Mouse (Mus musculus): Measurements from ENCODE around the gene Drosha.

Drosha gene

DNA sequence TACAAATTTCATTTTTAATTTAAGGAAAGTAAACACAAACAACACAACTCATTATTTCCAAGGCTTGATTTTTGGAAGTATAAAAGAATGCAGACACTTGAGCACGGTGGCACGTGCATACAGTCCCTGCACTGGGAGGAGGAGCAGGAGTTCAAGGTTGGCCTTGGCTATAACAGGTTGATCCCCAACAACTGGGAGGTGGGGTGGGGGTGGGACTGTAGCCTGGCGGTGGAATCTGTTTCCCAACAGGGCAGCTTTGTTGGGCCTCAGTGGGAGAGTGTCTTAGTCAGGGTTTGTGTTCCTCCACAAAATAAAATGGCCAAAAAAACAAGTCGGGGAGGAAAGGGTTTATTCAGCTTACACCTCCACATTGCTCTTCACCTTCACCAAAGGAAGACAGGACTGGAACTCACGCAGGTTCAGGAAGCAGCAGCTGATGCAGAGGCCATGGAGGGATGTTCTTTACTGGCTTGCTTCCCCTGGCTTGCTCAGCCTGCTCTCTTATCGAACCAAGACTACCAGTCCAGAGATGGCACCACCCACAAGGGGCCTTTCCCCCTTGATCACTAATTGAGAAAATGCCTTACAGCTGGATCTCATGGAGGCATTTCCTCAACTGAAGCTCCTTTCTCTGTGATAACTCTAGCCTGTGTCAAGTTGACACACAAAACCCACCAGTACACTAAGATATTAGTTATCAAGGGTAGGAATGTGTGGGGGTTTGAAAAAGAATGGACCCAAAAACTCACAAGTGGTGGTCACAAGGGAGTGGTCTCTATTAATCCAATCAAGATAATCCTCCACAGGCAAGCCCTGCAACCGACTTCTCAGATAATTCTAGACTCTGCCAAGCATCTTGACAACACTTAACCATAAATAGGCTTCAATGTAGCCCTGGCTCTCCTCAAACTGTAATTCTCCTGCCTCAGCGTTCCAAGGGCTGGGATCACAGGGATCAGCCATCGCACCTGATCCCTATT lies 1.9 kb upstream of the Drosha start:
- no peak for TF ChIP-seq GATA4 (IDR thresholded peaks at IDR 0.05; ENCODE audit: insufficient replicate concordance, low read length)

DNA sequence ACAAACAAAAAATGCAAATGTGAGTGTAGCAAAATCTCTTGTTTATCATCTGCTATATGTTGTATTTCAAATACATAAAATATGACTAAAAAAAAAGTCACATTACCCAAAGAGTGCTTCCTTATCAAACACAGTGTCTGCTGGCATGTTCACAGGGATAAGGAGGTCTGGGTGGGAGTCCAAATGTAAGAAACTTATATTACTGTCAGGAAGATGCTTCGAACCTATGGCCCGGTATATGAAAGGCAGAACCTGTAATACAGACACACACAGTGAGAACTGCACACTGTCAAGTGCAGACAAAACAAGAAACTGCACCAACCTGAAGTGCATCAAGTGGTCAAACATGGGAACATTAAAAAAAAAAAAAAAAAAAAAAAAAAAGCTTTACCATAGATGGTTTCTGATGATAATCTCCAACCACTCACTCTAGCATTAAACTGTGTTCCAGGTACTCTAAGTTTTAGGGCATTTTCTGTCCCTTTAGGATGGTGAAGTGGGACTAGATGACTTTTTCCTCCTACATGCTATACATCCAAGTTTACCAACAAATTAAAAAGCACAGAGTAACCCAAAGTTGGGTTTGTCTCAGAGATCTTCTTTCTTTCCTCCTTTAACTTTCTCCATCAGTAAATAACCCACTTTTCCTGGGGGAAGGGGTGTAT lies 1.0 kb upstream of the Drosha start:
- no peak for TF ChIP-seq GATA4 (IDR thresholded peaks at IDR 0.05; ENCODE audit: insufficient replicate concordance, low read length)

DNA sequence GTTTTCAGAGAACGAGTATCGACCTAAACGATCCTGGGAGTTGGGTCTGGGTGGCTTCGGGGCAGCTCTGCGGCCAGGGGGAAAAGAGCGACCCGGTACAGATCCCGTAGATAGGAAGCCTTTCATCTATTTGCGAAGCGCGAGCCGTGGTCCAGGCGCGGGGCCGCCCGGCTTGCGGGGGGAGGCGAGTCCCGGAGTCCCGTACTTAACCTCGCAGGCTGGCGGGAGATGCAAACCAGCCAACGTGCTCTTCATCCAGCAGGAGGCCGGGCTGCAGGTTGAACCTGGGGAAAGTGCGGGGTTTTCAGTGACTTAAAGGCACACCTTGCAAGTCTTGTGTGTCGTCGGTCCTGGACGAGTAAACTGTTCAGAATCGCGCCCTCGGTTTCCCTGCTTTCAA lies 350 bp downstream of the Drosha start:
- TF ChIP-seq GATA4 (IDR thresholded peaks at IDR 0.05; ENCODE audit: insufficient replicate concordance, low read length), result no peak

GRCm38 (mm10) chr15:12825408-12825807 lies 793 bp downstream of the Drosha start:
- TF ChIP-seq GATA4 (IDR thresholded peaks at IDR 0.05; ENCODE audit: insufficient replicate concordance, low read length), result no peak

DNA sequence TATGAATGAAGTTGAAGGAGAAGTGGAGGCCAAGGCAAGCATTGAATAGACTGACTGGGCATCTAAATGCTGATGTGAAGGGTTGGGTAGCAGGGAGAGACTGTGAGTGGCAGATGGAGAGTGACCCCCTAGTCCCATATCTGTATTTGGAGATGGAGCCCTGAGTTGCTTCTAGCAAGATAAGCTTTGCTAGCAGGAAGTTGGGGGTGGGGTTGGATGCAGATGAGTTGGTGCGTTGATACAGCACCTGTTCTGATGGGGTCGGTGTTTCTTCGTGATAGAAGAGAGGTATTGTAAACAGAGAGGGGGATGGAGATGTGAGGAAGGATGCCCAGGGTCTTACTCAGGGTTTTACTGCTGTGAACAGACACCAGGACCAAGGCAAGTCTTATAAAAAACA lies 5.3 kb downstream of the Drosha start:
- no peak for TF ChIP-seq GATA4 (IDR thresholded peaks at IDR 0.05; ENCODE audit: insufficient replicate concordance, low read length)

- TF ChIP-seq GATA4 (IDR thresholded peaks at IDR 0.05; ENCODE audit: insufficient replicate concordance, low read length), result no peak
Measured at GRCm38 (mm10) chr15:12832599-12832998, 8.0 kb downstream of the Drosha start.

DNA sequence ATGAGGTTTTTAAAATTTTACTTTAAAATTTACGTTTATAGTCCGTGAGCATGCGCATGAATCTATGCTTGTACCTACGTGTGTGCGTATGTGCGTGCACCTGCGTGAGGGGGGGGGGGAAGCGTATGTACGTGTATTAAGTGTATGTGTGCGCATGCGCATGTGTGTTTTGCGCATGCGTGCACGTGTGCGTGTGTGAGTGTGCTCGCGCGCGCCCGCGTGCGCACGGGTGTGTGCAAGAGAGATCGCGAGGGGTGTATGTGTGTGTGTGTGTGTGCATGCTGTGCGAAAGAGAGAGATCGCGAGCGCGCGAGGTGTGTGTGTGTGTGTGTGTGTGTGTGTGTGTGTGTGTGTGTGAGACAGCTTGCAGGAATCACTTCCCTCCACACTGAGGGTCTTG lies 8.8 kb downstream of the Drosha start:
- TF ChIP-seq GATA4 (IDR thresholded peaks at IDR 0.05; ENCODE audit: insufficient replicate concordance, low read length), result no peak

GRCm38 (mm10) chr15:12834231-12834630 lies 9.6 kb downstream of the Drosha start:
- no peak for TF ChIP-seq GATA4 (IDR thresholded peaks at IDR 0.05; ENCODE audit: insufficient replicate concordance, low read length)

DNA sequence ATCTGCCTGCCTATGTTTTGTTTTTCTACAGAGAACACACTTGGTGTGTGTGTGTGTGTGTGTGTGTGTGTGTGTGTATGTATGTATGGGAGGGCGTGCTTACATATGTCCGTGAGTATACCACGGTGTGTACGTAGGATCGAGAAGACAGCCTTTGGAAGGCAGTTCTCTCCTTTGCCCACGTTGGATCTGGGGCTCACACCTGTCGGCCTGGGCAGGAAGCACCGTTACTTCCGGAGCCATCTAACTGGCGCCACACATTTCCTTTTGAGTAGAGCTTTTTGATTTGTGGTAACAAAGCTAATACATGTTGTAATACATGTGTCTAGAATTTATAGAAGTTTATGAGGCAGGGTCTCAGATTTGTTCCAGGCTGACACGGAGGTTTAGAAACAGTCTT lies 16.1 kb downstream of the Drosha start:
- no peak for TF ChIP-seq GATA4 (IDR thresholded peaks at IDR 0.05; ENCODE audit: insufficient replicate concordance, low read length)

GRCm38 (mm10) chr15:12842833-12843232 lies 18.2 kb downstream of the Drosha start:
- TF ChIP-seq GATA4 (IDR thresholded peaks at IDR 0.05; ENCODE audit: insufficient replicate concordance, low read length), result no peak

DNA sequence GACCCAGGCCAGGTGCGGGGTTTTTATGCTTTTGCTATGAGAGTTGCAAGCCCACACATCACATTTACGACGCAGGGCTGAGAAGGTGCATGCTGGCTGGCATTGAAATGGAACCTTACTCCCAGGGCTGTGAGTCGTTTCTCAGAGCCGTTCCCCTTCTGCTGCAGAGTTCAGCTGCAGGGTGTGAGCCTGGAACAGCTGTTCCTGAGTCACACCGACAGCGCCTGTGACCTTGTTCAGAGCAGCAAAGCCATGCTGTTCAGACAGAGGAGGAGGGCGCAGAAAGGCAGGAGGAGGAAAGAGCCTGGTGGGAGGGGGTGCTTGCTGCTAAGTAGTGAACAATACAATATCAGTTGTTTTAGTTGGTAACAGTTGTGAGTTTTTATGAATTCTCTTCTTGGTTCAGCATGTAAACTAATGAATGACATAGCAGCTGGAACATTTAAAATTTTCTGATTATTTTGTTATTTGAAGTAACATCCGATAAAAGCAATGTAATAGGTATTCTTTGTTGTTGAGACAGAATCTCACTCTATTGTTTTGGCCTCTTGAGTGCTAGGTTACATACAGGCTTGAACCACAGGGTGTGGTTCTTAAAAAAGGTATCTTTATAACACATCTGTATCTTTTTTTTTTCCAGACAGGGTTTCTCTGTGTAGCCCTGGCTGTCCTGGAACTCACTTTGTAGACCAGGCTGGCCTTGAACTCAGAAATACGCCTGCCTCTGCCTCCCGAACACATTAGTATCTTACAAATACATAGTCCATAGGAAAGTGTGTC lies 23.8 kb downstream of the Drosha start:
- no peak for TF ChIP-seq GATA4 (IDR thresholded peaks at IDR 0.05; ENCODE audit: insufficient replicate concordance, low read length)

GRCm38 (mm10) chr15:12849373-12849772 lies 24.8 kb downstream of the Drosha start:
- TF ChIP-seq GATA4 (IDR thresholded peaks at IDR 0.05; ENCODE audit: insufficient replicate concordance, low read length), result no peak

DNA sequence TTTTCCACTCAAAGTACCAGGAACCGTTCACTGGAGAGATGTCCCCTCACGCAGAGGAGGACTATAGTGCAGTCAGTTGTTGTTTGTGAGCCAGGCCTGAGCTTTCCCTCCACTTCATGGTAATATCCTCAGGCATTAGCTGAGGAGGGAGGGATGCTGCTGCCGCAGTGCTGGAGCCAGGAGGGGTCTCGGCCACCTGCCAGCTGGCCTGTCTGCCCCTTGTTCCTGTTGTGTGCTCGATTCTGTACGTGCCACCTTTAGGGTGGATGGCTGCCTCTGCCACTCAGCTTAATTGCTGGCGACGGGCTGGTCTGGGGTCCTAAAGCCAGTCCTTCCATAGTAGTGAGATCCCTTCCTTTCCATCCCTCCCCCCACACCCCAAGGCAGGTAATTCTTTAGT lies 28.9 kb downstream of the Drosha start:
- no peak for TF ChIP-seq GATA4 (IDR thresholded peaks at IDR 0.05; ENCODE audit: insufficient replicate concordance, low read length)

GRCm38 (mm10) chr15:12856780-12857179 lies 32.2 kb downstream of the Drosha start:
- no peak for TF ChIP-seq GATA4 (IDR thresholded peaks at IDR 0.05; ENCODE audit: insufficient replicate concordance, low read length)

DNA sequence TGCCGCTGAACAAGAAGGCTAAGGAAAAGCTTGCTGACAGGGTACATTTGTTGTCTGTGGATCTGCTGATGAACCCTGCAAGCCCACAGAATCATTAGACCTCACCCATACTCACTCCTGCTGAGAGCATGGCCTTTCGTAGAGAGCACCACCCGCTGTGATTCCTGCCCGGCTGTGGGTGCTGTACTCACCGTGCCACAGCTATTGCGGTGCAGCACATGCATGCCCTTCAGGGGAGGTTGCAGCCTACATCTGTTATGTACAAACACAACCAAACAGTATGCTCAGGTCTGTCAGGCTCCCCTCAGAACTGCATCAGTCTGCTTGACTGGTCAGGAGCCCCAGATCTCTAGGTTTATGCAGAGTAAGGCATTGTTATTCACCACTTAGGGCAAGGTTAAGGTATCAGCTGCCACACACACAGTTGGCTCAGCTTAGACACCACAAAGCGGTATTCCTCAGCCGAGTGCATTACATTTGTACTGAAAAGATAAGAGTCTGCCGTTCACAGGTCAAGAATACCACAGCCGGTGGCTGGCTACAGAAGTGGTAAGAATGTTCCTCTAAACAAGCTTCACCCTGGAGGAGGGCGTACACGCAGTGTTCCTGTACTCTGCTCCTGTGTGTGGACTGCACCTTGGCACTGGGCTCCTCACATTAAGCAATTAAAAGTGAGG lies 33.4 kb downstream of the Drosha start:
- TF ChIP-seq GATA4 (IDR thresholded peaks at IDR 0.05; ENCODE audit: insufficient replicate concordance, low read length), result no peak
